Comparison of ENCODE assay signal across 9 mouse cellular contexts in the genomic region with DNA sequence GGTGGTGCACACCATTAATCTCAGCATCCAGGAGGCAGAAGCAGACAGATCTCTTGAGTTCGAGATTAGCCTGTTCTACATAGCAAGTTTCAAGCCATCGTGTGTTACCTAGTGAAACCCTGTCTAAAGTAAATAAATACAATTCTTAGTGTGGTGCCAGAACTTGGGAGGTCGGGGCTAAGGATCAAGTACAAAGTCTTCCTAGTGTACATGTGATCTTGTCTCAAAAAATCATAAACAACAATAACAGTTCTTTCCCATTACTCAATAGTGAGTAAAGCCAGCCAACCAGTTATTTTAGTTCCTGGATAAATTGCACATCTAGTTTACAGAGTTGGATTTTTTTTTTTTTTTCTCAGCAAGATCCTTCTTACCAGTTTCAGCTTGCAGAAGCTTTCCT. TPM values are rescaled to one million over a fixed set of nuclear protein-coding genes. Genes with fewer than 3 reads are reported as not detected.
DNase-seq lines count a peak whose midpoint lies in the region; ATAC-seq and TF ChIP-seq lines count a peak whose summit lies in the region.
"Had no signal": no experiment of that assay in that cellular context is flagged by ENCODE, and none has a peak within 500 bp of the region (broad histone marks: within the 10 kb centered on the region; RNA-seq: fewer than 3 reads in every experiment).

No protein-coding gene starts in this region.

- no peak for ATAC-seq in hindbrain, embryonic 15.5 days (ENCODE audit: low FRiP score, low read depth)
- no peak for ATAC-seq in midbrain, embryonic 13.5 days
- ATAC-seq in granulocyte monocyte progenitor cell, adult 5-6 weeks (replicated peaks; ENCODE audit: poor library complexity, severe bottlenecking): no peak

- H3K4me3 ChIP-seq in cortical plate, adult 2 months (ENCODE audit: insufficient read depth, low read length): peak overlapping the region; percentile 78; the same call in 1 of the 2 replicates
- H3K4me3 ChIP-seq in hindbrain, embryonic 15.5 days: peak overlapping the region; percentile 61
- H3K4me3 ChIP-seq in midbrain, embryonic 13.5 days (replicated peaks): peak overlapping the region; percentile 68

- no peak for TF ChIP-seq CTCF in cortical plate, adult 2 months (IDR thresholded peaks at IDR 0.05; ENCODE audit: extremely low read depth, insufficient read depth, low read length)

- DNase-seq in kidney, adult 9 months: peak; percentile 60
- DNase-seq in kidney, postnatal 25 days: no peak
- DNase-seq in cerebellum, adult 11 months: no peak
- no peak for DNase-seq in cerebellum, postnatal 4 days (ENCODE audit: low spot score in 2 of 2)

- no peaks in the 10 kb centered on the region for H3K27me3 ChIP-seq in hindbrain, embryonic 15.5 days
- 0 out of 2 replicates have a peak, but pooled peaks cover 7% of the 10 kb centered on the region for H3K27me3 ChIP-seq in midbrain, embryonic 13.5 days
- H3K27me3 ChIP-seq: Patski had no signal

- H3K9ac ChIP-seq in hindbrain, embryonic 15.5 days: no peak overlapping the region
- H3K9ac ChIP-seq in midbrain, embryonic 13.5 days (replicated peaks): peak overlapping the region; percentile 78; the same call in 1 of the 2 replicates

- WGBS in hindbrain, embryonic 15.5 days: 69% methylated on average over 3 of the region's 3 CpGs
- WGBS in midbrain, embryonic 13.5 days: 70% methylated on average over 3 of the region's 3 CpGs

- peaks cover 4% of the 10 kb centered on the region; the same call in 1 of the 2 replicates for H3K4me1 ChIP-seq in cortical plate, adult 2 months (ENCODE audit: control insufficient read depth, insufficient read depth, low read length)
- H3K4me1 ChIP-seq in hindbrain, embryonic 15.5 days (replicated peaks): peaks cover 16% of the 10 kb centered on the region
- H3K4me1 ChIP-seq in midbrain, embryonic 13.5 days (replicated peaks): peaks cover 6% of the 10 kb centered on the region; the same call in 1 of the 2 replicates

- no peaks in the 10 kb centered on the region for H3K36me3 ChIP-seq in hindbrain, embryonic 15.5 days
- H3K36me3 ChIP-seq in midbrain, embryonic 13.5 days: peaks cover 7% of the 10 kb centered on the region

- peak overlapping the region; percentile 86 for H3K4me2 ChIP-seq in hindbrain, embryonic 15.5 days
- H3K4me2 ChIP-seq in midbrain, embryonic 13.5 days (replicated peaks): peak overlapping the region; percentile 74

- no peak for TF ChIP-seq POLR2A in cortical plate, adult 2 months (IDR thresholded peaks at IDR 0.05; ENCODE audit: extremely low read depth, insufficient read depth, low read length)

- H3K9me3 ChIP-seq in hindbrain, embryonic 15.5 days: no peaks in the 10 kb centered on the region
- H3K9me3 ChIP-seq in midbrain, embryonic 13.5 days: no peaks in the 10 kb centered on the region

- no peak overlapping the region for H3K27ac ChIP-seq in cortical plate, adult 2 months (ENCODE audit: insufficient read depth, low read length)
- no peak overlapping the region for H3K27ac ChIP-seq in hindbrain, embryonic 15.5 days (replicated peaks)
- no peak overlapping the region for H3K27ac ChIP-seq in midbrain, embryonic 13.5 days

RNA-seq across cellular contexts. Expression of a gene that starts 1.0 kb away (rescaled TPM):
- polyA plus RNA-seq in cortical plate, adult 2 months (2012; rRNA removed): 7.0 and 7.4 TPM in 2 replicates
- 15.3 and 17.5 TPM in 2 replicates for polyA plus RNA-seq in hindbrain, embryonic 15.5 days (2015; fragmentation: Nextera tagmentation; extraction: Ambion mirVana)
- 12.7 and 13.9 TPM in 2 replicates for polyA plus RNA-seq in midbrain, embryonic 13.5 days (2015; fragmentation: Nextera tagmentation; extraction: Ambion mirVana)
- 44.7 and 52.5 TPM in 2 replicates for total RNA-seq in granulocyte monocyte progenitor cell, adult 5-6 weeks (2014; fragmentation: Nextera tagmentation)
- 20.8 and 25.9 TPM in 2 replicates for total RNA-seq in granulocyte monocyte progenitor cell, adult 5-6 weeks (2017)

RNA-seq across cellular contexts. Expression of a gene that starts 1.1 kb away (rescaled TPM):
- polyA plus RNA-seq in cortical plate, adult 2 months (2012; rRNA removed): 18.3 and 19.7 TPM in 2 replicates
- polyA plus RNA-seq in hindbrain, embryonic 15.5 days (2015; fragmentation: Nextera tagmentation; extraction: Ambion mirVana): 21.3 and 26.2 TPM in 2 replicates
- polyA plus RNA-seq in midbrain, embryonic 13.5 days (2015; fragmentation: Nextera tagmentation; extraction: Ambion mirVana): 18.8 and 21.7 TPM in 2 replicates
- 0.49 TPM in 1 of 2 replicates, not detected in the other for total RNA-seq in granulocyte monocyte progenitor cell, adult 5-6 weeks (2014; fragmentation: Nextera tagmentation)
- 0.72 and 1.6 TPM in 2 replicates for total RNA-seq in granulocyte monocyte progenitor cell, adult 5-6 weeks (2017)

RNA-seq across cellular contexts. Expression of a gene that starts 19.2 kb away (rescaled TPM):
- 0.19 and 0.31 TPM in 2 replicates for polyA plus RNA-seq in cortical plate, adult 2 months (2012; rRNA removed)
- 0.09 and 0.32 TPM in 2 replicates for polyA plus RNA-seq in hindbrain, embryonic 15.5 days (2015; fragmentation: Nextera tagmentation; extraction: Ambion mirVana)
- not detected in 2 replicates for polyA plus RNA-seq in midbrain, embryonic 13.5 days (2015; fragmentation: Nextera tagmentation; extraction: Ambion mirVana)
- not detected in 2 replicates for total RNA-seq in granulocyte monocyte progenitor cell, adult 5-6 weeks (2014; fragmentation: Nextera tagmentation)
- total RNA-seq in granulocyte monocyte progenitor cell, adult 5-6 weeks (2017): not detected in 2 replicates

RNA-seq across cellular contexts. Expression of a gene that starts 27.1 kb away (rescaled TPM):
- 0.17 and 0.38 TPM in 2 replicates for polyA plus RNA-seq in cortical plate, adult 2 months (2012; rRNA removed)
- polyA plus RNA-seq in hindbrain, embryonic 15.5 days (2015; fragmentation: Nextera tagmentation; extraction: Ambion mirVana): 0.24 TPM in 1 of 2 replicates, not detected in the other
- polyA plus RNA-seq in midbrain, embryonic 13.5 days (2015; fragmentation: Nextera tagmentation; extraction: Ambion mirVana): 0.40 TPM in 1 of 2 replicates, not detected in the other
- not detected in 2 replicates for total RNA-seq in granulocyte monocyte progenitor cell, adult 5-6 weeks (2014; fragmentation: Nextera tagmentation)
- total RNA-seq in granulocyte monocyte progenitor cell, adult 5-6 weeks (2017): not detected in 2 replicates

RNA-seq across cellular contexts. Expression of a gene that starts 48.2 kb away (rescaled TPM):
- 144 and 153 TPM in 2 replicates for polyA plus RNA-seq in cortical plate, adult 2 months (2012; rRNA removed)
- polyA plus RNA-seq in hindbrain, embryonic 15.5 days (2015; fragmentation: Nextera tagmentation; extraction: Ambion mirVana): 124 and 126 TPM in 2 replicates
- polyA plus RNA-seq in midbrain, embryonic 13.5 days (2015; fragmentation: Nextera tagmentation; extraction: Ambion mirVana): 86.2 and 91.1 TPM in 2 replicates
- total RNA-seq in granulocyte monocyte progenitor cell, adult 5-6 weeks (2014; fragmentation: Nextera tagmentation): 29.3 and 33.6 TPM in 2 replicates
- total RNA-seq in granulocyte monocyte progenitor cell, adult 5-6 weeks (2017): 20.3 and 28.0 TPM in 2 replicates
